Mouse (Mus musculus) limb, embryonic 12.5 days (tissue): ENCODE measurements around the gene Imp3. TPM values are rescaled to one million over a fixed set of nuclear protein-coding genes. Genes with fewer than 3 reads are reported as not detected.
"Not testable (repeated sequence)": the region's sequence is repeated elsewhere in the genome, so short reads cannot be mapped to it uniquely, and the experiment has no call there.

Source experiments
- ATAC-seq: fragments of 200-750 bp; cut with Nextera tagmentation; 2 replicates; pipeline ENCODE4 v1.8.0; 2017; ENCODE audit warnings: low read depth, moderate TSS enrichment; ENCODE audit not compliant: insufficient number of reproducible peaks, insufficient read depth, low FRiP score, low TSS enrichment
- H3K27ac ChIP-seq: fragments of 300-500 bp; sonication (generic); 2 replicates; pipeline ENCODE4 v1.5.1; 2016; ENCODE audit warnings: mild to moderate bottlenecking, moderate library complexity
- H3K27me3 ChIP-seq: fragments of 300-500 bp; sonication (generic); 2 replicates; pipeline ENCODE4 v1.6.1; 2016; ENCODE audit warnings: mild to moderate bottlenecking, moderate library complexity
- H3K36me3 ChIP-seq: fragments of 300-500 bp; sonication (generic); 2 replicates; pipeline ENCODE4 v1.6.1; 2016; ENCODE audit warnings: mild to moderate bottlenecking, moderate library complexity
- H3K4me1 ChIP-seq: fragments of 300-500 bp; sonication (generic); replicated peaks from 2 replicates; pipeline ENCODE4 v1.6.1; 2016
- H3K4me2 ChIP-seq: fragments of 300-500 bp; sonication (generic); 2 replicates; pipeline ENCODE4 v1.6.1; 2016; ENCODE audit warnings: mild to moderate bottlenecking, moderate library complexity
- H3K4me3 ChIP-seq: fragments of 300-500 bp; sonication (generic); replicated peaks from 2 replicates; pipeline ENCODE4 v1.5.1; 2016; ENCODE audit warnings: mild to moderate bottlenecking
- H3K9ac ChIP-seq: fragments of 300-500 bp; sonication (generic); replicated peaks from 2 replicates; pipeline ENCODE4 v1.6.1; 2016; ENCODE audit warnings: mild to moderate bottlenecking, moderate library complexity
- H3K9me3 ChIP-seq: fragments of 300-500 bp; sonication (generic); 2 replicates; pipeline ENCODE4 v1.6.1; 2016; ENCODE audit warnings: mild to moderate bottlenecking, moderate library complexity
- WGBS: fragments of 180-500 bp; shearing (Covaris S2); methylation state at CpG from one replicate; pipeline ENCODE4 v1.1.7; 2016; 5-methylcytosine and 5-hydroxymethylcytosine counted together
- polyA plus RNA-seq: library from polyadenylated mRNA; unstranded; fragments of >200 nt; fragmentation: Nextera tagmentation; extraction: Ambion mirVana; gene quantifications from 2 replicates; pipeline ENCODE4 v1.2.1, GENCODE M21; 2016

Gene Imp3
- polyA plus RNA-seq, 1 experiment from 2014 or later: 80.1 TPM

- WGBS: 40% methylated on average over 9 of the region's 9 CpGs
- Histone ChIP-seq H3K27ac (no peak overlapping the region), H3K9ac (no peak overlapping the region), H3K36me3 (no peaks in the 10 kb centered on the region), H3K27me3 (no peaks in the 10 kb centered on the region), H3K4me2 (no peak overlapping the region), H3K9me3 (no peaks in the 10 kb centered on the region), H3K4me3 (no peak overlapping the region), H3K4me1 (peaks cover 12% of the 10 kb centered on the region; the same call in 1 of the 2 replicates)
- no peak for ATAC-seq
Observed at GRCm38 (mm10) chr9:56900571-56900970, 36.7 kb upstream of the Imp3 start.

- Histone ChIP-seq H3K36me3 (no peaks in the 10 kb centered on the region), H3K27me3 (no peaks in the 10 kb centered on the region), H3K4me1 (peaks cover 12% of the 10 kb centered on the region; the same call in 1 of the 2 replicates), H3K9ac (no peak overlapping the region), H3K9me3 (no peaks in the 10 kb centered on the region), H3K27ac (no peak overlapping the region), H3K4me2 (no peak overlapping the region; the same call in 1 of the 2 replicates), H3K4me3 (no peak overlapping the region)
- no peak for ATAC-seq
- WGBS: 62% methylated on average over 8 of the region's 8 CpGs
Observed at GRCm38 (mm10) chr9:56901187-56901586, 36.1 kb upstream of the Imp3 start.

- H3K4me3 ChIP-seq: no peak overlapping the region
- peaks cover 3% of the 10 kb centered on the region; the same call in 1 of the 2 replicates for H3K4me1 ChIP-seq
- H3K9me3 ChIP-seq: no peaks in the 10 kb centered on the region
- H3K4me2 ChIP-seq: no peak overlapping the region
- 74% methylated on average over 3 of the region's 3 CpGs for WGBS
- H3K9ac ChIP-seq: no peak overlapping the region
- no peak overlapping the region for H3K27ac ChIP-seq
- H3K27me3 ChIP-seq: no peaks in the 10 kb centered on the region
- no peak for ATAC-seq
- H3K36me3 ChIP-seq: no peaks in the 10 kb centered on the region
Observed at GRCm38 (mm10) chr9:56903662-56904061, 33.6 kb upstream of the Imp3 start.

GRCm38 (mm10) chr9:56907549-56907948, 29.7 kb upstream of the Imp3 start:
- Histone ChIP-seq H3K4me2 (no peak overlapping the region), H3K4me1 (no peaks in the 10 kb centered on the region), H3K36me3 (no peaks in the 10 kb centered on the region), H3K27ac (no peak overlapping the region), H3K27me3 (no peaks in the 10 kb centered on the region), H3K9ac (no peak overlapping the region), H3K4me3 (no peak overlapping the region), H3K9me3 (no peaks in the 10 kb centered on the region)
- 86% methylated on average over 9 of the region's 9 CpGs for WGBS
- no peak for ATAC-seq

GRCm38 (mm10) chr9:56909991-56910390, 27.3 kb upstream of the Imp3 start:
- WGBS: 39% methylated on average over 4 of the region's 4 CpGs
- not testable (repeated sequence) for H3K4me1 ChIP-seq, H3K9ac ChIP-seq, H3K9me3 ChIP-seq, H3K27ac ChIP-seq, H3K4me3 ChIP-seq, H3K27me3 ChIP-seq, H3K4me2 ChIP-seq, ATAC-seq
- peaks cover 12% of the 10 kb centered on the region for H3K36me3 ChIP-seq

GRCm38 (mm10) chr9:56911017-56911416, 26.3 kb upstream of the Imp3 start:
- H3K9me3 ChIP-seq: no peaks in the 10 kb centered on the region
- no peak overlapping the region for H3K4me2 ChIP-seq
- no peaks in the 10 kb centered on the region for H3K27me3 ChIP-seq
- peaks cover 23% of the 10 kb centered on the region for H3K36me3 ChIP-seq
- no peak for ATAC-seq
- 71% methylated on average over 1 of the region's 1 CpGs for WGBS
- no peak overlapping the region for H3K4me3 ChIP-seq
- H3K27ac ChIP-seq: no peak overlapping the region
- 0 out of 2 replicates have a peak, but pooled peaks cover 4% of the 10 kb centered on the region for H3K4me1 ChIP-seq
- no peak overlapping the region for H3K9ac ChIP-seq

- no peak overlapping the region for H3K4me3 ChIP-seq
- 73% methylated on average over 9 of the region's 9 CpGs for WGBS
- H3K27me3 ChIP-seq: no peaks in the 10 kb centered on the region
- no peak overlapping the region for H3K9ac ChIP-seq
- H3K4me1 ChIP-seq: 0 out of 2 replicates have a peak, but pooled peaks cover 4% of the 10 kb centered on the region
- H3K9me3 ChIP-seq: no peaks in the 10 kb centered on the region
- H3K4me2 ChIP-seq: no peak overlapping the region
- no peak for ATAC-seq
- H3K27ac ChIP-seq: peak overlapping the region; percentile 12; the same call in 1 of the 2 replicates
- H3K36me3 ChIP-seq: peaks cover 52% of the 10 kb centered on the region
Observed at GRCm38 (mm10) chr9:56913991-56914390, 23.3 kb upstream of the Imp3 start.

- no peak for ATAC-seq
- H3K27me3 ChIP-seq: no peaks in the 10 kb centered on the region
- H3K4me3 ChIP-seq: no peak overlapping the region
- 77% methylated on average over 1 of the region's 1 CpGs for WGBS
- no peak overlapping the region for H3K27ac ChIP-seq
- H3K9me3 ChIP-seq: no peaks in the 10 kb centered on the region
- peaks cover 64% of the 10 kb centered on the region for H3K36me3 ChIP-seq
- 0 out of 2 replicates have a peak, but pooled peaks cover 4% of the 10 kb centered on the region for H3K4me1 ChIP-seq
- H3K9ac ChIP-seq: no peak overlapping the region
- H3K4me2 ChIP-seq: no peak overlapping the region
Observed at GRCm38 (mm10) chr9:56915116-56915515, 22.2 kb upstream of the Imp3 start.

- Histone ChIP-seq H3K4me3 (no peak overlapping the region), H3K27ac (no peak overlapping the region), H3K9me3 (no peaks in the 10 kb centered on the region), H3K9ac (no peak overlapping the region), H3K27me3 (no peaks in the 10 kb centered on the region), H3K4me2 (no peak overlapping the region), H3K4me1 (0 out of 2 replicates have a peak, but pooled peaks cover 4% of the 10 kb centered on the region), H3K36me3 (peaks cover 71% of the 10 kb centered on the region)
- no peak for ATAC-seq
- WGBS: 84% methylated on average over 5 of the region's 5 CpGs
Observed at GRCm38 (mm10) chr9:56915695-56916410, 21.4 kb upstream of the Imp3 start.

- Histone ChIP-seq H3K4me3 (no peak overlapping the region), H3K27ac (no peak overlapping the region), H3K9ac (no peak overlapping the region), H3K27me3 (no peaks in the 10 kb centered on the region), H3K4me1 (0 out of 2 replicates have a peak, but pooled peaks cover 4% of the 10 kb centered on the region), H3K36me3 (peaks cover 83% of the 10 kb centered on the region), H3K4me2 (no peak overlapping the region), H3K9me3 (peaks cover 4% of the 10 kb centered on the region; the same call in 1 of the 2 replicates)
- 72% methylated on average over 2 of the region's 2 CpGs for WGBS
- no peak for ATAC-seq
Observed at GRCm38 (mm10) chr9:56917131-56917530, 20.1 kb upstream of the Imp3 start.

GRCm38 (mm10) chr9:56918466-56918865, 18.8 kb upstream of the Imp3 start:
- no peak overlapping the region for H3K9ac ChIP-seq
- peaks cover 4% of the 10 kb centered on the region; the same call in 1 of the 2 replicates for H3K9me3 ChIP-seq
- no peaks in the 10 kb centered on the region for H3K27me3 ChIP-seq
- H3K4me1 ChIP-seq: peaks cover 13% of the 10 kb centered on the region
- 91% methylated on average over 13 of the region's 13 CpGs for WGBS
- H3K4me3 ChIP-seq: no peak overlapping the region
- no peak overlapping the region for H3K4me2 ChIP-seq
- no peak overlapping the region for H3K27ac ChIP-seq
- peaks cover 94% of the 10 kb centered on the region for H3K36me3 ChIP-seq
- no peak for ATAC-seq
